Mouse (Mus musculus) ES-E14 (cell line): ENCODE measurements at regions not wholly inside any gene's neighbourhood (a gene's known extent, or its start where the extent isn't known, plus 50 kb on each side); places are given as distances from the start of the nearest gene placed in this dataset.
A peak's percentile ranks its signal among the peaks of the same experiment; 100 is the strongest.

Experiments
- DNase-seq: peaks from one replicate; pipeline ENCODE4 v3.0.0-alpha.2; 2013; ENCODE audit warnings: low read depth, low spot score
- H3K27ac ChIP-seq: 2 replicates; pipeline ENCODE4 v1.5.1; 2012; ENCODE audit warnings: low read depth, mild to moderate bottlenecking, low read length, moderate library complexity, mixed read lengths; ENCODE audit not compliant: poor library complexity, insufficient read depth, severe bottlenecking
- H3K36me3 ChIP-seq: 2 replicates; pipeline ENCODE4 v1.6.1; 2012; ENCODE audit warnings: mild to moderate bottlenecking, low read length, moderate library complexity, mixed read lengths; ENCODE audit not compliant: control insufficient read depth, poor library complexity, insufficient read depth, severe bottlenecking
- H3K4me1 ChIP-seq, 2 experiments: fragments of 150-350 bp in 1 of 2; sonication (generic) in 1 of 2; 2 replicates each; pipeline ENCODE4 v1.6.1; 2012; ENCODE audit warnings: low read length in 2 of 2, mild to moderate bottlenecking in 1 of 2, mixed read lengths in 1 of 2; ENCODE audit not compliant: control insufficient read depth in 2 of 2, insufficient read depth in 2 of 2, poor library complexity in 1 of 2
- H3K4me3 ChIP-seq, 2 experiments: fragments of 150-350 bp in 1 of 2; sonication (generic) in 1 of 2; 2 replicates each; pipeline ENCODE4 v1.5.1; 2012; ENCODE audit warnings: low read length in 2 of 2, low read depth in 1 of 2, mild to moderate bottlenecking in 1 of 2, mixed read lengths in 1 of 2; ENCODE audit not compliant: insufficient read depth in 1 of 2, poor library complexity in 1 of 2, severe bottlenecking in 1 of 2
- H3K9ac ChIP-seq: 2 replicates; pipeline ENCODE4 v1.6.1; 2012; ENCODE audit warnings: low read depth, mild to moderate bottlenecking, low read length, mixed read lengths; ENCODE audit not compliant: poor library complexity, insufficient read depth, severe bottlenecking
- H3K9me3 ChIP-seq: fragments of 150-350 bp; sonication (generic); 2 replicates; pipeline ENCODE4 v1.6.1; 2012; ENCODE audit warnings: low read depth, mild to moderate bottlenecking, low read length; ENCODE audit not compliant: control insufficient read depth, insufficient read depth
- CHD2 ChIP-seq: IDR thresholded peaks from 2 replicates; pipeline ENCODE4 v1.6.1; 2014; ENCODE audit warnings: mild to moderate bottlenecking, low read depth, low read length, inconsistent platforms
- HCFC1 ChIP-seq: IDR thresholded peaks from 2 replicates; pipeline ENCODE4 v1.6.1; 2012; ENCODE audit warnings: low read length, inconsistent platforms, borderline replicate concordance; ENCODE audit not compliant: insufficient read depth
- MAFK ChIP-seq: IDR thresholded peaks from 2 replicates; pipeline ENCODE4 v1.6.1; 2014; ENCODE audit warnings: mild to moderate bottlenecking, low read depth, low read length, inconsistent platforms; ENCODE audit not compliant: insufficient read depth
- ZC3H11A ChIP-seq: IDR thresholded peaks from 2 replicates; pipeline ENCODE4 v1.6.1; 2012; ENCODE audit warnings: low read depth, mild to moderate bottlenecking, inconsistent platforms, low read length, borderline replicate concordance
- ZNF384 ChIP-seq: IDR thresholded peaks from 2 replicates; pipeline ENCODE4 v1.6.1; 2012; ENCODE audit warnings: low read depth, low read length, inconsistent platforms
- in situ Hi-C, 2 experiments: fragments of 600-800 bp; cut with MboI; formaldehyde crosslinking; loops; one replicate each; pipeline ENCODE4 v1.15.1; 2025; ENCODE audit warnings: low sequenced_read_pairs in 2 of 2, inconsistent platforms in 1 of 2; ENCODE audit not compliant: unreplicated experiment in 2 of 2

GRCm38 (mm10) chr1:103762044-103762663, 1006.2 kb upstream of the Cdh20 start:
- DNase-seq: no peak
- Histone ChIP-seq H3K36me3 (no peaks in the 10 kb centered on the region), H3K9ac (no peak overlapping the region), H3K9me3 (no peaks in the 10 kb centered on the region), H3K4me3 (no peak overlapping the region), H3K4me1 (no peaks in the 10 kb centered on the region), H3K27ac (no peak overlapping the region)
- in situ Hi-C loops: no loop called here
- TF ChIP-seq MAFK (no peak), ZC3H11A (no peak), CHD2 (no peak), HCFC1 (no peak), ZNF384 (no peak)

DNA sequence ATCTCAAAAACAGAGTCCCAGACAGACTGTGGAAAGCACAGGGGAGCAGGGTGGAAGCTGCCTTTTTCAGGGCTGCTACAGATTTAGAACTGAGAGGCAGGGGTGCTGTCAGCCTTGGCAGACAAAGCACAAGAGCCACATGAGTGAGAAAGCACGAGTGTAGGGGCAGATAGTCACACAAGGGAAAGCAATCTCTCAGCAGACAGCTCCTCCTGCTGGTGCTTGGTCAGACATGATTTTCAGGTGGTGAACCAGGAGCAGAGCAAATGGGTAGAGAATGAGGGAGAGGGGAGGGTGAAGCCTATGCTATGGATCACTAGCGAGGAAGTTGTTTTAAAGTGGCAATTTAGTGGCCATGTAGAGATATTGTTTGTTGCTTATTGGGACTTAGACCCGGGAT, 1005.6 kb upstream of the Cdh20 start:
- Histone ChIP-seq H3K9ac (no peak overlapping the region), H3K4me3 (no peak overlapping the region), H3K4me1 (no peaks in the 10 kb centered on the region), H3K27ac (no peak overlapping the region), H3K9me3 (no peaks in the 10 kb centered on the region), H3K36me3 (no peaks in the 10 kb centered on the region)
- in situ Hi-C loops: no loop called here
- TF ChIP-seq ZC3H11A (peak; percentile 61), ZNF384 (no peak)
- DNase-seq: peak; percentile 36

DNA sequence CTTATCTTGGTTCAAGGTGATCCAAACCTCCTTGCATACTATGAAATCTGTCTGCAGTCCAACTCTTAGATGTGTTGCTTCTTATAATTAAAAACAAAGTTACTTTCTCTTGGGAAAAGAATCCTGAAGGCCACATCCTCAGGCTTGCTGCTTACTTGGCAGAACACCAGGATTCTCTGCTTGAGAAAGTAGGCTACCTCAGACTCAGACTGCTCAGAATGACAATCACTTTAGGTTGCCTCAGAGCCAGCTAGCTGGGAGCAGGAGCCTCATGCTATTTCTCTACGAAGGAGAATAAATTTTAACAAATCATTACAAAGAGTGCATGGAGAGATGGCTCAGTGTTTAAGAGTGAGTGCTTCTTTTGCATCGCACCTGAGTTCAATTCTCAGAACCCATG, 1001.0 kb upstream of the Cdh20 start:
- TF ChIP-seq HCFC1: no peak
- TF ChIP-seq ZC3H11A: no peak
- no peak for TF ChIP-seq MAFK
- TF ChIP-seq CHD2: no peak
- TF ChIP-seq ZNF384: no peak
- H3K4me1 ChIP-seq: no peaks in the 10 kb centered on the region
- no peak overlapping the region for H3K27ac ChIP-seq
- H3K4me3 ChIP-seq: no peak overlapping the region
- no peak overlapping the region for H3K9ac ChIP-seq
- in situ Hi-C loops: no loop called here
- no peak for DNase-seq
- H3K9me3 ChIP-seq: no peaks in the 10 kb centered on the region
- H3K36me3 ChIP-seq: no peaks in the 10 kb centered on the region

DNA sequence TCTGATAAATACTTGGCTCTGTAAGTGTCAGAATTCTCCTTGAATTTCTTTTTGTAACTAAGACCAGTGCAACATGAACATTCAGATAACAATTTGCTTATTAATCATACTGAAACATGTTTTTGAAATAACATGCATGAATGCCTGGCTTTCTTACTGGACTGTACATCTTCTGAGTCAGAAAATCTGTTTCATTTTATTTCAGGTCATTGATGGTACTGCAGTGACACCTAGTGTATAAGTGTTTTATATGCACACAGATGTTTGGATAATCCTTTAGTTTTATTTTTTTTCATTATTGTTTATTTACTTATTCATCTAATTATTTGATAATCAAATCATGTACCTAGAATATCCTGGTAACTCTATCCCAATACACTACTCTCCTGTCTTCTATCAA, 983.6 kb upstream of the Cdh20 start:
- H3K9ac ChIP-seq: no peak overlapping the region
- no peaks in the 10 kb centered on the region for H3K9me3 ChIP-seq
- H3K4me1 ChIP-seq: no peaks in the 10 kb centered on the region
- DNase-seq: no peak
- peak; percentile 69; the same call in 1 of the 2 replicates for TF ChIP-seq ZC3H11A
- no peak for TF ChIP-seq CHD2
- no peak for TF ChIP-seq MAFK
- in situ Hi-C loops: no loop called here
- H3K36me3 ChIP-seq: no peaks in the 10 kb centered on the region
- H3K4me3 ChIP-seq: no peak overlapping the region
- H3K27ac ChIP-seq: no peak overlapping the region

GRCm38 (mm10) chr1:103796337-103796736, 972.0 kb upstream of the Cdh20 start:
- DNase-seq: no peak
- Histone ChIP-seq H3K4me3 (no peak overlapping the region), H3K9me3 (no peaks in the 10 kb centered on the region), H3K36me3 (no peaks in the 10 kb centered on the region), H3K4me1 (no peaks in the 10 kb centered on the region), H3K9ac (no peak overlapping the region), H3K27ac (no peak overlapping the region)
- TF ChIP-seq ZNF384 (no peak), HCFC1 (no peak), CHD2 (no peak), MAFK (no peak), ZC3H11A (no peak)
- in situ Hi-C loops: no loop called here
